Mouse (Mus musculus) frontal cortex, postnatal 14 days (tissue): ENCODE measurements at regions not wholly inside any gene's neighbourhood (a gene's known extent, or its start where the extent isn't known, plus 50 kb on each side); places are given as distances from the start of the nearest gene placed in this dataset.

ENCODE experiments used
- DNase-seq, 2 experiments: peaks; one replicate each; pipeline ENCODE4 v3.0.0; 2022; ENCODE audit warnings: low spot score in 2 of 2

- DNase-seq: no peak
Observed at GRCm38 (mm10) chr12:11981743-11982142, 280.2 kb upstream of the Fam49a start.

DNA sequence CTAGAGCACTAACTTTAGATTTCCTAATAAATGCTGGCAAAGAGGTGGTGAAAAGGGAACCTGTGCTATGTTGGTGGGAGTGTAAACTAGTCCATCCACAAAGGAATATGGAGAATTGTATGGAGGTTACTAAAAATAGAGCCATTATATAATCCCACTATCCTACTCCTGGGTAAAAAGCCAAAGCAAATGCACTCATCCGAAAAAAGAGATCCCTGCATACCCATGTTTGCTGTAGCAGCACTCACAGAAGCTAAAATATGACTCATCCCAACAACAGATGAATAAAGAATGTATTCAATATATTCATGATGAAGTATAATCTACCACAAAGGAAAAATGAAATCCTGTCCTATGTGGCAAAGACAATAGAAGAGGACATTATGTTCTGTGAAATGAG is 268.4 kb upstream of the Fam49a start:
- no peak for DNase-seq

DNA sequence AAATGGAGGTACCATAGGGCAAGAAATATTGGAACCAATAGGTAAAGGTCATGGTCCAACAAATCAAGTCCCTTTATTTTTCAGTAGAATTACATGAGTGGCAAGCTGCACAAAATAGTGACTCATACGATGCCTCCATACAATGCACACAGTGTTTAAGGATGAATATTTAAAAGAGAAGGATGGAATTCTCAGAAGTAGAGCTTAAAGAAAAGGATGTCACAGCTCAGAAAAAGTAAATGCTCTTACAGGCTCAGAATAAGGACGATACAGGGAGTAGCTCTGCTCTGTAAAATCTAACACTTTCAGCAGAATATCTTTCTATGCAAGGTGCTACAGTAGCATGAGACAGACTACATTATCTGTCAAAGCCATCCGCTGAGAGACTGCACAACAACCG is 262.7 kb upstream of the Fam49a start:
- no peak for DNase-seq

- no peak for DNase-seq
Observed at GRCm38 (mm10) chr12:12002414-12002813, 259.5 kb upstream of the Fam49a start.

- no peak for DNase-seq
Observed at GRCm38 (mm10) chr12:12010592-12010991, 251.3 kb upstream of the Fam49a start.

GRCm38 (mm10) chr12:12023819-12024470 is 238.0 kb upstream of the Fam49a start:
- DNase-seq: no peak

- DNase-seq: no peak
Observed at GRCm38 (mm10) chr12:12030039-12030550, 231.8 kb upstream of the Fam49a start.

- no peak for DNase-seq
Observed at GRCm38 (mm10) chr12:12034521-12034920, 227.4 kb upstream of the Fam49a start.

GRCm38 (mm10) chr12:12039217-12039616 is 222.7 kb upstream of the Fam49a start:
- no peak for DNase-seq

GRCm38 (mm10) chr12:12062215-12062614 is 199.7 kb upstream of the Fam49a start:
- no peak for DNase-seq

DNA sequence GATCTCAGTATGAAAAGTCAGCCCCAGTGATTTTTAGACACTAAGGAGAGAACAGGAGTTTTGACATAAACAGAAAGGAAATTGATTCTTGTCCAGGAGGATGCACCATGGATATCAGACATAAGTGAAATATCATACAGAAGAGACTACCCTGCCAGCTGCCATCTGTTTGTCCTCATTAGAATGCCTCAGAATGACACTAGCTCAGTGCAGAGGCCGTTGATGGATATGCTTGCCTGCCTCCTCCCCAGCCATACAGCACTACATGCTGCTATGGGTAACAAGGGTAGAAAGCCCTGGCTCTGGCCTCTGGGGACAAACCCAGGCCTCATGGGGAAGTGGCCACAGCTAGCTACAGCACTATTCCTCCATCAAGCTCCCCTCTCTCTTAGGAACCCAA is 198.0 kb upstream of the Fam49a start:
- peak in 1 of 2 experiments; percentile 5 for DNase-seq

DNA sequence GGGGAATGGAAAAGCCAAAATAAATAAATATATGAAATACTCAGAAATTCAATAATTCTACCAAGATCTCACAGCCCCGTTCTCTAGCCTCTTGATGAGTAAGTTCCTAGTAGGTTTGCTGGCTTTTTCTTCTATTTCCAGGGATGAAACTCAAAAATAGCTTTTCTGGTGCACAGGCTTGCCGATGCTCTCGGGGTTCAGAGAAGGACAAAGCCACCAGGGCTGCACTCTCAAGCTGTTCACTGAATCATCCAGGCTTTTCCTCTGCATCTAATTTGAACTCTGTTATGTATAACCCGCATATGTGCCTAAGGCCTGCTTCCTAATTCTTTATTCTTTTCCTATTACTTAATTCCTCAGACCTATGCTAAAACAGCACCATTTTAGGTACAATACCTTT is 197.5 kb upstream of the Fam49a start:
- DNase-seq: peak in 1 of 2 experiments; percentile 6

- DNase-seq: no peak
Observed at GRCm38 (mm10) chr12:12088338-12088737, 173.6 kb upstream of the Fam49a start.
